Mouse (Mus musculus) lung, adult 2 months (tissue): ENCODE results near the gene Sh3gl3. TPM values are rescaled to one million over a fixed set of nuclear protein-coding genes. Genes with fewer than 3 reads are reported as not detected.
A peak's percentile ranks its signal among the peaks of the same experiment; 100 is the strongest.

Experiments
- DNase-seq: peaks from one replicate; pipeline ENCODE4 v3.0.0; 2022
- H3K4me1 ChIP-seq: fragments of 200-500 bp; 2 replicates; pipeline ENCODE4 v1.6.1; 2011; ENCODE audit warnings: low read length; ENCODE audit not compliant: control insufficient read depth, insufficient read depth
- H3K4me3 ChIP-seq: fragments of 200-500 bp; replicated peaks from 2 replicates; pipeline ENCODE3; 2011; ENCODE audit warnings: low read depth, mild to moderate bottlenecking, control low read depth, low read length; ENCODE audit errors: extremely low read depth
- CTCF ChIP-seq: fragments of 200-500 bp; IDR thresholded peaks from 2 replicates; pipeline ENCODE4 v1.5.1; 2011; ENCODE audit warnings: mild to moderate bottlenecking, low read length, control low read depth; ENCODE audit not compliant: insufficient read depth
- POLR2A ChIP-seq: fragments of 200-500 bp; IDR thresholded peaks from 2 replicates; pipeline ENCODE4 v1.6.1; 2011; ENCODE audit warnings: low read depth, mild to moderate bottlenecking, control low read depth, low read length, borderline replicate concordance; ENCODE audit errors: extremely low read depth
- WGBS: fragments of 180-500 bp; shearing (Covaris S2); methylation state at CpG from one replicate; pipeline ENCODE4 v1.1.7; 2018; 5-methylcytosine and 5-hydroxymethylcytosine counted together
- polyA plus RNA-seq: library from polyadenylated mRNA; depleted of rRNA; stranded (reverse); fragments of >200 nt; gene quantifications from 2 replicates; pipeline ENCODE4 v1.2.3, GENCODE M21; 2012; rRNA removed

The Sh3gl3 gene
- polyA plus RNA-seq, result 0.17 and 0.73 TPM in 2 replicates

DNA sequence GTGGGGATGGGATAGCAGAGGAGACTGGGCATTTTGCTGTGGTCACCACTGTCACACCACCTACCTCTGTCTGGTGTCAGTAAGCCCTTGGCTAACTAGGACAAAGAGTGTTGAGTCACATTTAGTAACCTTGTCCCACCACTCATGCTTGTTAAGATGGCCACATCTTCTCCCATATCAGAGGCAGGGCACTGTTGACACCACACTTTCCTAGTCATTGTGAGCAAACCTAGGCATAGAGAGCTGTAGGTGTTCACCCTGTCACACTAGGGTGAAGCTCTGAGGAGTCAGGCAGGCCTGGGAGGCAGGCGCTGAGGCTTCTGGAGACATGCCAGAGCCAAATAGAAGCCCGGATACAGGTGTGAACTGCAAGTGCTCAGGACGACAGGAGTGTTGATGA is at the start of gene Sh3gl3:
Gene Sh3gl3 (plus strand): TSS at position 301 of the 400 bp plus-strand sequence.
- 72% methylated on average over 3 of the region's 3 CpGs for WGBS
- DNase-seq, result no peak
- no peaks in the 10 kb centered on the region for H3K4me1 ChIP-seq
- TF ChIP-seq POLR2A, result no peak
- no peak for TF ChIP-seq CTCF
- no peak within 1 kb of the TSS for H3K4me3 ChIP-seq

DNA sequence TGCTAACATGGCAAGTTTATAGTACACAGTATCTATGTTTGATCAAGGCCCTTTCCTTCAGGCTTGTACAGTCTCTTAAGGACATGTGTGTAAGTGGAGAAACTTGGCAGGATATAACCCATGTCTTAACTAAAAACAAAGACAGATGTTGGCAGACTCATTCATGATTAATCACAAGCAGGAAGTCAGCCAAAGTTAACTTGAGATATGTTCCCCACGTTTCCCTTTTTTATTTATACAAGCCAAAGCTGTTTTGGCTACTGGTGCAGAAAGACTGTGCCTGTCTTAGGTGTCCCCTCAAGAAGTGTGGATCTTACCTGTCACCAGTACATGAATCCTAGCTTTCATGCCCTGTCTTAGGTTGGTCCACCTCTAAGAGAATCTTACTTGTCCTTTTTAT is 35.4 kb upstream of the Sh3gl3 start:
- Histone ChIP-seq H3K4me1 (no peaks in the 10 kb centered on the region), H3K4me3 (no peak overlapping the region)
- WGBS, result 3% methylated on average over 1 of the region's 1 CpGs
- no peak for DNase-seq
- TF ChIP-seq CTCF (no peak), POLR2A (no peak)

DNA sequence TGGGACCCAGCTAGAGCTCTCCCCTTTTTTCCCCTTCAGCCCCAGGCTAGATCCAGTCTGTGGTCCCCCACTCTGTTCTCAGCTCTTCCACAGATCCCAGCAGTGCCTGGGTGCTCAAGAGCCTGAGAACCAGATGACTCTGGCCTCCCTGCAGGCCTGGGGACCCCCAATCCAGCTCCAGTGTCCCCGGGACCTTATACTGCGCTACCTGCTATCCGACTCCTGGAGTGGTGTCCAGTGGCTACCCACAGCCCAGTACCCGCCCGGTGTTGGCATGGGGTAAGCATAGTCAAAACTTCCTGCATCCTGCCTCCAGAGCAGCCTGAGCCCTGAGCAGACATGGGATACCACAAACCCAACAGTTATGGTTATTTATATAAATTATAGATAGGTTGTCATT is 26.5 kb upstream of the Sh3gl3 start:
- Histone ChIP-seq H3K4me3 (no peak overlapping the region), H3K4me1 (no peaks in the 10 kb centered on the region)
- WGBS, result 88% methylated on average over 5 of the region's 5 CpGs
- TF ChIP-seq POLR2A (no peak), CTCF (no peak)
- DNase-seq, result no peak

DNA sequence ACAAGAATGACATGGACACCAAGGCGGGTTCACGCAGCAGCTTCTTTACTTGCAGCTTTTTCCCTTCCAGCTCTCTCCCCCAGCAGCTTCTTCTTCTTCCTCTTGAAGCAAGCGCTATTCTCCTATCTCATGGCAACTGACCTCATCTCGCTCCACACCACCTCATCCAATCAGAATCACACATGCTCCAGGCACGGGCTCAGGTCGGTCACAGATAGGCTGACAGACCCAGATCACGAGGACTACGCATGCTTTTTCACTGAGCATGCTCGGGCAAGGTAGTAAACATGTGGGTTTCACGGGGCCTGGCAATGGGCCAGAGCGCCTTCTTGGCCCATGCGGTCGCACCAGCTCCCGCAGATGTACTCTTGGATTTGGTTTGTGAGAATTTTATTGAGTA is 9.0 kb upstream of the Sh3gl3 start:
- H3K4me1 ChIP-seq, result no peaks in the 10 kb centered on the region
- no peak overlapping the region for H3K4me3 ChIP-seq
- 90% methylated on average over 14 of the region's 14 CpGs for WGBS
- no peak for DNase-seq
- no peak for TF ChIP-seq POLR2A

DNA sequence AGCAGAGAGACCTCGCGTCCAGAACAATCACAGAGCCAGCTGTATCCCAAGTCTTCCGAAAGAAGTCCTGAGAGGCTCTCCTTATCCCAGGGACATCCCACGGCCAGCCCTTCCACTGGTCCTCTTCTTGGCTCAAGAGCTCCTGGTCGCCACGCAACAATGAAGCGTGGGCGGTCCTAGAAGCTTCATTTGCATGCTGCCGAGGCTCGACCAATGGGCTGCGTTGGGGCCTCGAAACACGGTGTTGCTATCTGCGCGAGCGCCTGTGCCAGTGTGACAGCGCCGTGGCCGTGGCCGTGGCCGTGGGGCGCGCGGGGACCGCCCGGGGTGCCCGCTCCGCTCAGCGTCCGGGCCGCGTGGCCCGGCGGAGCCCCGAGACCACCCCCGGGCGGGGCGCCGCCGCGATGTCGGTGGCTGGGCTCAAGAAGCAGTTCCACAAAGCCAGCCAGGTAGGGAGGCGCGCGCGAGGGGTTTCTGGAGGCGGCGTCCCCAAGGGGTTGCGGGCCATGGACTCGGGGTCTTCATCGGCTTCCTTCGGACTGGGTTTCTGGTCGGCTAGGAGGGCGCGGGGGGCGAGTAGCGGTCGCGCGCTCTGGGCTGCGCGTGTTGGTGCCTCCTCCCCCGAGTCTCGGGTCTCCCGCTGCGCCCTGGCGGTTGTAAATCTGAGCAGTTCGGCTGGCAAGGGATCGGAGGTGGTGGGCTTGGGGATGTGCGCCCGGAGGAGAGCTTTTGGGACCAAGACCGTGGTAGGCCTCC is 1.1 kb downstream of the Sh3gl3 start:
- no peak for TF ChIP-seq POLR2A
- TF ChIP-seq CTCF, result no peak
- H3K4me3 ChIP-seq, result peak overlapping the region; percentile 33
- H3K4me1 ChIP-seq, result no peaks in the 10 kb centered on the region
- 1% methylated on average over 72 of the region's 72 CpGs for WGBS
- peak; percentile 36 for DNase-seq

DNA sequence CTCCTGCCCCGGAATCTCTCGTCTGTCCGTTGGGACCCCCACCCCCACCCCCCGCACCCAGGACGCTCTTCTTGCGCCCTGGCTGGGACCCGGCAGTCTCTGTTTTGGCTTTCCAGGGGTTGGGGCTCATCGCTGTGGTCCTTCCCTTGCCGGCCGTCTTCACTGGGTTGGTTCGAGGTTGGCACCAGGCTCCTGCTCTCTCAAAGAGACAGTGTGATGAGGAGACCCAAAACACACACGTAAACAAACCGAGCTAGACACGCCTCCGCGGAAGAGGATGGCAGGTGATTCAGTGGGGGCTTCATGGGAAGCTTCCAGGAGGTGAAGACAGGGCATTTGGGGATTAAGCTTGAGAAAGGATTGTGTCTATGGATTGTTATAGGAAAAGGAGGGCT is 1.7 kb downstream of the Sh3gl3 start:
- Histone ChIP-seq H3K4me1 (no peaks in the 10 kb centered on the region), H3K4me3 (no peak overlapping the region)
- DNase-seq, result no peak
- no peak for TF ChIP-seq CTCF
- no peak for TF ChIP-seq POLR2A
- 4% methylated on average over 16 of the region's 16 CpGs for WGBS

DNA sequence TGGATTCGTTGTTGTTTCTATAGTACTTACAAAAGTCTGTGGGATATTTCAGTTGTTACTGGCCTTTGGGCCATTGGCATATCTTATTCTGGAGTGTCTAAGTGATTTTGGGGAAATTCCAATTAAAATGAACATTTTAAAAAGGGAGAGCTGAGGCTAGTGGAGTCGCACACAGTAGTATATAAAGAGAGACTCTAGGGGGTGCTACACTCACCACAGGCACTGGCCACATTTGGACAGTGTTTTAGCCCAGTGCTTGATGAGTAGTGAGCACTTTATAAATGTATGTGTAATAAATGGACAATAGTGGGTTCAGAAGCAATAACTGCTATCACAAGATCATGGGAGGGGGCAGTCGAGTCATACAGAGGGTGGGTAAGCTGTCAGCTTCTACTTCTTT is 2.6 kb downstream of the Sh3gl3 start:
- no peak overlapping the region for H3K4me3 ChIP-seq
- DNase-seq, result no peak
- TF ChIP-seq CTCF, result no peak
- no peak for TF ChIP-seq POLR2A
- H3K4me1 ChIP-seq, result no peaks in the 10 kb centered on the region
- WGBS, result 70% methylated on average over 3 of the region's 3 CpGs

DNA sequence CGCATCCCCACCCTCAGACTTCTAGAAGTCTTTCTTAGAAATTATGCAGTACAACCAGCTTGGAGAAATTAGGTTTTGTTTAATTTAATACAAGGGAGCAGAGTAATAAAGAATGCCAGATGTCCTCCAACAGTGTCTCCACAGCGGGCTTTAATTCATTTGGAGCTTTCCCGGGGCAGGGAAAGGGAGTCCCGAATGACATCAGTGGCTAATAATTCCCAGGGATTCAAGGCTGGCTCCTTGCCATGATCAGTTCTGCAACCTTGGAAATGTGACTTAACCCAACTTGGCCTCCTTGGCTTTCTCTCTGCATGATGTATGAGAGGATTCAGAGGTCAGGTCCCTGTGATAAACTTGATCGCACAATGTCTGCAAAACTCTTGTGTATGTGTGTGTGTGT is 3.7 kb downstream of the Sh3gl3 start:
- WGBS, result 74% methylated on average over 5 of the region's 5 CpGs
- no peaks in the 10 kb centered on the region for H3K4me1 ChIP-seq
- TF ChIP-seq POLR2A (no peak), CTCF (no peak)
- no peak overlapping the region for H3K4me3 ChIP-seq
- DNase-seq, result no peak

DNA sequence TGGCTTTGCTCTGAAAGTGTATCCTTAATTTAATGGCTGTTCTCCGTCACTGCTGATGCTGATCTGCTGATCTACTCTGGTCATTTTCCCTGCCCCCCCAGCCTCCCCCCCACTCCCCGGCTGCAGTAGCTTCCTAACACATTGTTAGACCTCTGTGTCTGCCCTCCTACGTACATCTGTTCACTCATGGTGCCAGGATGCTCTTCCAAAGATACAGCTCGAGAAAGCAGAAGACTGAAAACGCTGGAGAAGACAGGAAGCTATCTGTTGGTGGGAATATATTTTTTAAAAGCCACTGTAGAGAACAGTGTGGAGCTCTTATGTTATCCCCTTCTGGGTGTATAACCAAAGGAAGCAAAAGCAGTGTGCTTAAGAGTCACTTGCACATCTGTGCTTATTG is 7.3 kb downstream of the Sh3gl3 start:
- 83% methylated on average over 5 of the region's 5 CpGs for WGBS
- H3K4me1 ChIP-seq, result no peaks in the 10 kb centered on the region
- DNase-seq, result no peak
- no peak overlapping the region for H3K4me3 ChIP-seq
- TF ChIP-seq POLR2A, result no peak
- no peak for TF ChIP-seq CTCF

DNA sequence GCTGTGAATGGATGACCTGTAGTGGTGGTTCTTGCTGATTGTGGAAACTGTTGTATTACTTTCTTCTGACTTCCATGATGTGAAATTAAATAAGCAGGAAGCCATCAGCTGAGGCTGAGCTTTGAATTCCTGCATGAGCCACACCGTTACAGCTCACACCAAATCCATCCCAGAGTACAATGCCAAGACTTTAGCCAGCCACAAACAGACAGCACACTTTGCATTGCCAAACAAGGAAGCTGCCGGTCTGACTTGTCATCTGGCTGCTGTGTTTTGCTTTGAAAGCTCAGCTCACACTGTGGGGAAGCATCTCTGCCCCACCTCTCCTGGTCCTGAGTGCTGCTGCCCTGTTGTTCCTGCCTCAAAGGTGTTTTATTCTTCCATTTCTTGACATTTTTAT is 9.1 kb downstream of the Sh3gl3 start:
- no peak for DNase-seq
- H3K4me3 ChIP-seq, result no peak overlapping the region
- 16% methylated on average over 2 of the region's 2 CpGs for WGBS
- TF ChIP-seq CTCF (no peak), POLR2A (no peak)
- H3K4me1 ChIP-seq, result no peaks in the 10 kb centered on the region
